Mouse (Mus musculus) layer of hippocampus, adult 9-10 months (tissue): ENCODE data around the gene Afap1.

ENCODE experiments used
- DNase-seq: peaks from one replicate; pipeline ENCODE4 v3.0.0; 2022; ENCODE audit warnings: low spot score

Gene Afap1

DNA sequence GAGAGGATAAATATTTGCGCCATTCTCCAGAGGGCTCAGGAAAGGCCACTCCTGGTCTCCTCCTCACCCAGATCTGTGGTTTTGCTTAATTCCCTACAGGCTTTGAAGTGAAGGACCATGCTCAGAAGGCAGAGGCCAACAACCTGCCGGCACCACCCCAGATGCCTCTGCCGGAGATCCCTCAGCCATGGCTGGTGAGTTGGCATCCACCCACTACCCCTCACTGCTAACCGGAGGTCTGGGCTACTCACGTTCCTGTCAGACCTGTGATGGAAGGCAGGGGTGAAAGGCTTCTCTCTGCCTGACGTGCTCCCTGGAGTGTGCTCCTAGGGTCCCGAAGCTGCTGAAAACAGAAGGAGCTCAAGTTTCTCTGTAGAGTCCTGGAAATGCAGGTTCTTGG lies 42.8 kb downstream of the Afap1 start:
- DNase-seq: no peak

DNA sequence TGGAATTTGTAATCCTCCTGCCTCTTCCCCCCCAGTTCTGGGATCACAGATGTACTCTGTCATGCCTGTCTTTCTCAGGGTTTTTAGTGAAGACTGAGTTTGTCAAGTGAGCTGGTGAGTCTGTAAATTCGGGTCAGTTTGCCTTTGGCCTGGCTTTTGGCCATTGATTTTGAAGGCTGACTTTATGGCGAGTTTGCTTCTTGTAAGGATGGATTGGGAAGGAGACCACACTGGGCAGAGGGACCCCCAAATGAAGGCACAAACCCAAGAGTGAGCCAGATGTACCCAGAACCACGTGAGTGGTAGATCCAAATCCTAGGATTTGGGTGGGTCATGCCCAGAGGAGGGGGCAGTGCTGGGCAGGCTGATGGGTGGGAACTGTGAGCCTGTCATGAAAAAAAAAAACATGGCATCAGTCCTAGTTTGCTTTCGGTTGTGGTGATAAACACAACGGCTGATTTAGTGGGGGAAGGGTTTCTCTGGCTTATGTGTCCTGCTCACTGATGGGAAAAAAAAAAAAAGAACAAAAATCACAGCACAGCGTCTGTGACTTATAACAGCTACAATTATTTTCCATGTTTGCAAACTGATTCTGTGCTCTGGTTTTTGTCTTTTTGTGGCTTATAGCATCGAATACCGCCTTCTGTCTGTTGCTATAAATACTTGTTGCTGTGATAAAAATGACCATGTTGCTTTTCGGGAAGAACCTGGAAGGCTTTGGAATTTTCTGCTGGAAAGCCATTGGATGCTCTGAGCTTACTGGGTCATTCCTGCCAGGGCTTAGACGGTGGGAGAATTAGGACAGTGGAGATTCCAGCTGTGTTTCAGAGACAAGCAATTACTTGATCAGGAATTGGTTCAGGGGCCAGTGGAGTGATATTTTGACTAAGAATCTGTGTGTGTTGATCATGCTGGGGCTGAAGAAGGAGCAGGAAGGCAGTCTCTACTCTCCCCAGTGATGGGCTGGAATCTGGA lies 45.4 kb downstream of the Afap1 start:
- DNase-seq: no peak

DNA sequence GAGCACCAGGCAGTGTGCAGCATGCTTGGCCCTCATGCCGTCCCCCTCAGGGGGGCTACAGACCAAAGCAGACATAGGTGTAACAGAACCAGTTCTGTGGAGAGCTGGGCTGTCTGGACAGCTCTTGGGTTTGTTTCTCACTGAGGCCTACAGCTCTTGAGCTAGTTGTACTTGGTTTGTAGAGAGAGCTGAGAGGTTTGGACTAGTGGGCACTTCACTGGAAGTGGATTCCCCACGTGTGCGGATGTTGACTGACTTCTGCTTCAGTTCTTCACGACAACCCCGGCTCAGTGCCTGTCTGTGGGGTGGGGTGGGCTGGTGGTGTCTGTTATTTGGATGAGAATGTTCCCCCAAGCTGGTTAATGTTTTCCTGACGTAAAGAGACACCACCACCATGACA lies 46.8 kb downstream of the Afap1 start:
- DNase-seq: no peak

DNA sequence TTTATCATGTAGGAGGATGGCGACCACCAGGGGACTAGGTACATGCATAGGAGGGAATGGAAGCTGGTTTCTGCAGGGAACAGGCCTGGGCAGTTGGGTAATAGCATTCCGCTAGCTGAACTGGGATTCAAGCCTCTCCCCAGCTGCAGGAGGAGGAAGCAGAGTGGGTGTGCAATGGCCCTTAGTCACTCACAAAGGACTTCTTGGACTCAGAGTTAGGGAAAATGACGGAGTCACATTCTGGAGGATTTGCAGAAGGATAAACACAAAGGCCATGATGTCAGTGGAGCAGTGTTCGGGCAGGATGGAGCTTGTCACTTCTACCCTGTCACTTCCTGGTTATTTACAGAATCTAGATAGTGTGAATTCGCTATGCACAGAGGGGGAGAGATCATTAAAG lies 50.4 kb downstream of the Afap1 start:
- DNase-seq: no peak

DNA sequence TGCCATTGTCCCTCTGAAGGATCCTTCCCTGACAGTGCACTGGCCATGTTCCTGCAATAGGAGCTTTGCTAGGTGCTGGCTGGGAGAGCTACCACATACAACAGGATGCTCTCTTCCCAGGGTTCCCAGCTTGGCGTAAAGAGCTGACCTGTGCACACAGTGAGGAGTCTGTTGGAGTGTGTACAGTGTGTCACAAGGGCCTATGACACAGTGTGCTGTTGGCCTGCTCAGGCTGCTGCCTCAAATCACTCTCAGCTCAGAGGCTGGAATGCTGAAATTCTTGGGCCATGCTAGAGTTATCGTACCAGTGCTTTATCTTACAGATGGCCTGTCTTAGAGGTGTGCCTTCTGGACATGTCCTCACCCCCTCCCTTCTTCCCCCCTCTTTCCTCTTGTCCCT lies 53.7 kb downstream of the Afap1 start:
- no peak for DNase-seq

DNA sequence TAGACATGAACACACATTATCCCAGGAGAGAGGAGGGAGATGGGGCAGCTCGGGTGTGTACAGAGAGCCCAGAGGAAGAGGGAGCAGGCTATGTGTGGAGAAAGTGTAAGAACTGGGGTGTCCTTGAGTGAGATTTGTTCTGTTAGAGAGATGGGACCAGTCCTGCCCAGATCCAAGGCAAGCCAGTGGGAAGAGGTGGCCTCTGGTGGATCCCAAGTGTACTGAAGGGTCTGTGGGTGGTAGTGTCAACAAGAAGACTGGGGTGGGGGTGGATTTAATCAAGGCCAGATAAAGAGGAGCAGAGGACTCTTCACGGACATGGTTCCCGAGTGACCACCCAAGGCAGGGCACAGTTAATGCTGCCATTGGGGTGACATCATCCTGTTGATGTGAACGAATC lies 54.3 kb downstream of the Afap1 start:
- DNase-seq: no peak

DNA sequence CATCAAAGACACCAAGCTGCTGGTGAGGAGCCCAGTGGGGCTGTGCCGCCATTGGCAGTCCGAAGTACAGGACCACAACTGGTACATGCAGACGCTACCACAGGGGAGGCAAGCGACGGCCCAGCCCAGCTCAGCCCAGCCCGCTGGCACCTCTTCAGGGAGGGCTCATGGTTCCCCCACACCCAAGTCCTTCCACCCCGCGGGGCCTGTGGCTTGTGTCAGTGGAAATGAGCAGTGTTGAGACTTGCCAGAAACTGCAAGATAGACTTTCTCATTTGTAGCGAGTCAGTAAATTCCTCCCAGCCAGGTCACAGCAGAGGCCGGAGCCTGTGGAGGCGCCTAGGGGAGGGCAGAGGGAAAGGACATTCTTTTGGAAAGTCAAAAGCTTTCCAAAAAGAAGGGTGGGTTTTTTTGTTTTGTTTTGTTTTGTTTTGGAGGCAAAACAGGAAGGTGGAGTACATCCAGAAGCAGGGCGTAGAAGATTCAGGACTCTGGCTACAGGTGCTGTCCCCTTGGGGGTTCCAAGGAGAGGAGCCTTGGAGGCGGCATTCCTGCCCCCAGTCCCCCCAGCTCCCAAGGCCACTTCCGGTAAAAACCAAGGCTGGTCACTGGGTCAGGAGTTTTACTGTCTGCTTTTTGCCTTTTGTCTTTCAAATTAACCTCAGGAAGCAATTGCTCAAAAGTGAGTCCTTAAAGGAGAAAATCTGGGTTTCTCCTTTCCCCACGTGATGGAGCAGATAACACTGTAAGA lies 55.3 kb downstream of the Afap1 start:
- no peak for DNase-seq

DNA sequence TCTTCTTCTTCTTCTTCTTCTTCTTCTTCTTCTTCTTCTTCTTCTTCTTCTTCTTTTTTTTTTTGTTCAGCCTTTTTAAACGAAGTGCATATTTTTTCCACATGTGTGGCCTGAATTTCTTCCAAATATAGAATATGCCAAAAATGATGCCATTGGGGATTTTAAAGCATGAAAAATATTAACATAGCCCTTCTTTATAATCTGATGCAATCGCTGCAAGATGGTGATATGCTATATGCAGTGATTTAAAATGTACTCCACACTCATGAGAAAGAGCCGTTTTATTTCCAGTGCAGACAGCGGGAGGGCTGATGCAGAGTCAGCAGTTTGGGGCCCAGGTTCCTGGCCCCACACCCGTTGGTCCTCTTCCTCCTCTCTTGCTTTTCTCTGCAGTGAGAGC lies 55.9 kb downstream of the Afap1 start:
- DNase-seq: no peak

DNA sequence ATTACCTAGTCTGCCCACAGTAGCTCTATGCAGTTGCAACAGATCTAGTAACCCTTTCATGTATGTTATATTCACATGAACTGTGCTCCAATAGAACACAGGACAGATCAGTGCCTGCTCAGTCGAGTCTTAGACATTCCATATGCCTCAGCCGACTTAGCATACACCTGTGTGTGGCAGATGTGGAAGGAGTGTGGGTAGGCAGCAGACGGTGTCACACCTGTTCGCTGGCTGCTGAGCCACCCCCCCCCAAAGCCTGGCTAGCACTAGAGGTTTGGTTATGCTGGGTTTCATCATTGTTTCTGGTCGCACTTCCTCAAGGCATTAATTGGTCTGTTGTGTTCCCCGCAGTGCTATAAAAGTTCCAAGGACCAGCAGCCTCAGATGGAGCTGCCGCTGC lies 57.4 kb downstream of the Afap1 start:
- DNase-seq: no peak

DNA sequence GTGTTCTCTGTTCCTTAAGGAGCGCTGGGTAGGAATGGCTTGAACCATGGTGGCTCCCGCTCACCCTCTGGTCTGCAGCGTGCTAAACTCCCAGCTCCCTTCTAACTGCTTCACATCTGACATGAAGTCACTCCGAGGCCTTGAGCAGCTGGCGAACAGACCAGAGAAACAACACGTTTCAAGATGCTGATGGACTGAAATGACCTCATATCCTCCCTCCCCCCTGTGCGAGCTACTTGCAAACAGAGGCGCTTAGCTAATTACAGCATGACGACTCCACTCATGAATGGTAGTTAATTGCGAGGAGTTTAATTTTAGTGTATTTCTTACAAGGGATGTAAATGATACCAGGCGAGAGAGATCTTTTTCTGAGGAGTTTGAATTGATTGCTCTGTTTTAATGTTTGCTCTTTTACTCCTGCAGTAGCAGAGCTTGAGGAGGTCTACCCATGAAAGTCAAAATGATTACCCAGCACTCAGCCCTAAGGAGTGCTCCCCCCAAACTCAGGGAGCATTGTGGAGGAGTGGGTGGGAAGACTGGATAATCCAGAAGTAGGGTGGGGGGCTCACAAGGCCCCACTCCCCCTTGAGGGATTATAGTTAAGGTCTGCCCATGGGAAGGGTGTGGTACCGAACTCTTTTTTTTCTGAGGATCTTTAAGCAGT lies 61.1 kb downstream of the Afap1 start:
- DNase-seq: no peak

DNA sequence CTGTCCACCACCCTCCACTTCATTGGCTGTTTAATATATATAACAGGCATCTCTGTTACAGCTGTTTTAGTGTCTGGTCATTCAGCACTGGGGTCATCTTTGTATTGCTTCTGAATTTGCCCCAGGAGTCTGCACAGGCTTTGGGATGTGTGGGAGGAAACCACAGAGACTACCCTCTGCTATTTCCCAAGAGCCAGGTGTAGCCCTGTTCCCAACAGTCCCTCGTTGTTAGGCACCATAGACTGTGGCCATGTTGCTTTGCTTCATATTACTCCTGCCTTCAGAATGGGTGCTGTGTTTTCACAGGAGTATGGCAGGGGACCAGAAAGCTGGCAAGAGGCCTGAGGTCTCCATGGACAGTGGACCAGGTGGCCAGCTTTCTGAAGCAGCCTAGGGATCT lies 63.1 kb downstream of the Afap1 start:
- no peak for DNase-seq

DNA sequence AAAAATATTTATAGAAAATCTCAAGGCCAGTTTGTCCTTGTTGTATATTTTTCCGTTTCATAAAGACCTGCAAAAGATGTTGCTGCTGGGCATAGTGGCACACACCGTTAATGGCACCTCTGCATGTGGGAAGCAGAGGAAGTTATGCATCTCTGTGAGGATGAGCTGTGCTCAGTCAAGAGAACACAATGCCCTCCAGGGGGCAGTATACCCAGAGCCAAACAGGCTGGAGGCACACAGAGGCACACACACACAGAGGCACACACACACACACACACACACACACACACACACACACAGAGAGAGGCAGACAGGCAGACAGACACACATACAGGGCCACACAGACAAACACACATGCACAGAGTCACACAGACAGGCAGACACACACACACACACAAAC lies 65.6 kb downstream of the Afap1 start:
- no peak for DNase-seq

DNA sequence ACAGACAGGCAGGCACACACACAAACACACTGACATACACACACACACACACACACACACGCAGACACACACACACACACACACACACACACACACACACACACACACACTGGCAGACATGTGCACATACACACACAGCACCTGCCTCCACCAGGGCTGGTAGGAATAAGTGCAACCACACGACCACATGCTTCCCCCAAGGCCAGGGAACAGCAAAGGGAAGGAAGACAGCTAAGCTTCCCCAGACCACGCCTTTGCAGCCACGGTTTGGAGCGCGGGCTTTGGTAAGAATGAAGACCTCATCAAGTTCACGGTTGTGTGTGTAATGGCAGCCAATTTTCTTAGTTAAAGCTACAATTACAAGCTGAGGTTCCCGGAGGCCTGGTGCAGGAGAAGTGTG lies 67.0 kb downstream of the Afap1 start:
- DNase-seq: no peak

DNA sequence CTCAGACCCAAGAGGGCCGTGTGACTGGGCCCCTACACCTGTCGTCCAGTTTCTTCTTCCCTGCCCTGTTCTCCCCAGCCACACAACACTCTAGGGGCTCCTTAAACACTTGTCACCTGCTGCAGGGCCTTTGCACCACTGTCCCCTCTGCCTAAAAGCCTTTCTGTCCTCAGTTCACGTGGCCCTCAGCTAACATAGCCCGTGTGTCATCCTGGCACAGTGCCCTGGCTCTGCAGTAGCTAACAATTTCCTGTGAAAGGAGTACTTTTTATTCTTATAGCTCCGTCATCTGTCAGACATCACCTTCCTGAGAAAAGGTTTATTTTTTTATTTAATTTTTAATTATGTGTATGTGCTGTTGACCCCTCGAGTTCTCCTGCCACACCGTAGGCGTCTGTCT lies 68.2 kb downstream of the Afap1 start:
- no peak for DNase-seq

DNA sequence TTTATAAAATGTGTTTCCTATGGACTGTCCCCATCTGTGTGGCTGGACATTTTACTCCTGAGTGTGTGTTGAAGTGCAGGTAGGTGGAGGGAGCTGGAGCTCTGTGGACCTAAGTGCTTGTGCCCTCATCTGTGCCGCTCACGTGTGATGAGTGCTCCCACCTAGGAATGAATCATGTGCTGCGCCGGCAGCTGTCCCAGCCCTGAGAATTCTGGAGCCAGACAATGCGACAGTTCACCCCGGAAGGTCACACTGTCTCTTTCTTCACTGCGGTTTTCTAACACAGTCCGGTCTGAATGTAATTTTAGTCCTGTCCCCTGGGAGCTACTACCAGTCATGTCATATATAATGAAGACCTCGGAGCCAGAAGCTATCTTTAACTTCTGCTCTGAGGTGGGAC lies 70.5 kb downstream of the Afap1 start:
- no peak for DNase-seq

DNA sequence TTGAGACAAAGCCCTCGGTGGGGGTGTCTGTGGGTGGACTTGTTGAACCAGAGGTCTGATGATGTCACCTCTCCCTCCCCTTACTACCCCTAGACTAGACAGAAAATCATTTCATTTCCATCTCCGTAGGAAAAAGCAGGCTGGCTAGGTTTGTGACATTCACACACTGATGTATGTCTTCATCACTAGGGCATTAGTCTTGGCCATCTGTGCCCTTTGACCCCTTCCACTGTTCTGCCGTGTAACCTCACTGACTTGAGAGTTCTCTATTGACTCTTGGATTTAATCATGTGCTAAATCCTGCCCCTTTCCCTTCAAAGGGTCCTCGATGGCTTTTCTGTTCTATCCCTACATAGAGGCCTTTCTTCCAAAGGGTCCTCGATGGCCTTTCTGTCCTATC lies 71.9 kb downstream of the Afap1 start:
- DNase-seq: no peak

DNA sequence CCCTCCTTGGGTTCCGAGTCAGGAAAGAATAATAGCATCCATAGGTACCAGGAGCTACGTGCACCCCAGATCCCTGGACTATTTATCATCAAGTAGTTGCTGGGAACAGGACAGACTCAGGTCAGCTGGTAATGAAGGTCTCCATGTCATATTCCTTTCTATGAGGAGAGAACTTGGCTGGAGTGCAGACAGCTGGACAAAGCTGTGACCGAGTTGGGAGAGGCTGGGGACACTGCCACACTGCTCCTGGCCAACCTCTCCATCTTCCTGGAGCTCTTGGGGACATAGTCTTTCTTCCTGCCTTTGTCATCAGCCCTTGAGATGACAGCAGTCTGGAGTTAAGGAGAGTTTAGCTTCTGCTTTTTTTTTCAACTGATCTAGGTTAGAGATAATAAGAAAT lies 76.7 kb downstream of the Afap1 start:
- DNase-seq: no peak

DNA sequence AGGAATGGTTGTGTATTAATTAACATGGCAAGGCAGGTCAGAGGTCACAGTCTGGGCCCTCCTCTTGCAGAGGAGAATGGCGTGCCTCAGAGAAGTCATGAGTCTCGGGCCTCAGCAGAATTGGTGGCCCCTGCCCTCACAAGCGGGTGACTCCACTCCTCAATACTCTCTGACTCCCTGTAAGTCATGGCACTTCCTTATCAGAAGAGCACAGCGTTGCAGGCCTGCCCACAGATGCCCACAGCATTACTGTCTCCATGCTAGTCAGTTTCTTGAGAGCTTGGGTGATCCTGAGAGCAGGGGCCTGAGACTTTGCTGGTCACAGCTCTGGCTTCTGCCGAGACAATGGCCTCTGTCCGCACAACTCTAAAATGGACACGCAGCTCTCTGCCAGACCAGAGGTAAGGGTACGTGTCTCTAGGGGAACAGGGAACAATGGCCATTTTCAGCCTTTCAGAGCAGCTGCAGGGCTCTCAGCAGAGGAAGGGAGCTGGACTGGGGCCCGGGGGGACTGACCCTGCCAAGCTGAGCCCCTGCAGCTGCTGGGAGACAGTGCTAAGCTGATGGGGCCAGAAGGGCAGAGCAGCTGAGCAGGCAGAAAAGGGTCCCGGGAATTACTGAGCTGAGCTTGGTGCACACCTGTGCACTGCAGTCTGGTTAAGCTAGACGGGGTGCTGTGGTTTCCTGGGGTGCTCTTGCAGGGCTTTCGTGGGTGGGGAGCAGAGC lies 77.4 kb downstream of the Afap1 start:
- no peak for DNase-seq

DNA sequence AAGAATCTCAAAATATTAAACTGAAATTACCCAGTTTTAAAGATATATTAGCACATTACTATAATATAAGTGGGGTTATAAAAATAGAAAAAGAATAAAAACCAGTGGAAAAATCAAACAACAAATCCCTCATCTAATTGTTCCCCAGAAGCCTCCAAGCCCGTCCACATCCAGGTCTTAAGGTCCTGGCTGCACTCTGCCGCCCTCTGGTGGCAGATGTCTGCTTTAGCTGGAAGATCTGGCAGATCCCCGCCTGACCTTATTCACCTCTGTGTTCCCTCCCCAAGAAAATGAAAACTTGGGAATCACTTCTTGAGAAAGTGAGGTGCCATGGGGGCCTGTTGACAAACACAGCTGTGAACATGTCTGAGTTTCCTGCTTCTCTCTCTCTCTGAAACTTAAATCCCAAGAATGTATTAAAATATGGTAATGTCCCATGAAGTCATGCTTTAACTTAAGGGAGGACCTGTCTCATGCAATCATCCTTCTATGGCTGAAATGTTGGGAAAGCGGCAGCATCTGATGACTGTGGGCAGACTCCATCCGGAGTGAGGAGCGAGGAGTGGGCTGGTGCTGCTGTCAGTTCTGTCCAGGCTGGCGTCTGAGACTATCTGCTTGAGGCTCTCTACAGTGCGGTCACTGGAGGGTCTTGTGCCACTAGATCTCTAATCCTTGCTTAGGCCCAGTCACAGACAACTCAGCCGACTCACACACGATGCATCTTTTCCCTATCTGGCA lies 78.9 kb downstream of the Afap1 start:
- DNase-seq: no peak

DNA sequence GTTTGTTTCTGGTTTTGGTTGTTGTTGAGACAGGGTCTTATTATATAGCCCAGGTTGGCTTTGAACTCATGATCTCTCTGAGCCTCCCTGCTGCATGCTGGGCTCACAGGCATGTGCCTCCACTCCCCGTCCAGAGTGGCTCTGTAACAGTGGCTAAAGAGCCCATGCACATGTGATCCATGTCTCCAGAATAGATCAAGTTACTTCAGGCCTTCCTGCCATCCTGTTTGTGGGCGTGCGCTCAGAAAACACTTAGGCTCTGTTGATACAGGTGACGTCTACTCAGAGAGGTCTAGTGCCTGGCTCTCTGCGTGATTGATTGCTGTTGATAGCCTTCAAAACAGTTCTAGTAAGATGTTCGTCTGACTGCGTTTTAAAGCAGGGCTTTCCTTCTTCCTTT lies 79.6 kb downstream of the Afap1 start:
- no peak for DNase-seq

DNA sequence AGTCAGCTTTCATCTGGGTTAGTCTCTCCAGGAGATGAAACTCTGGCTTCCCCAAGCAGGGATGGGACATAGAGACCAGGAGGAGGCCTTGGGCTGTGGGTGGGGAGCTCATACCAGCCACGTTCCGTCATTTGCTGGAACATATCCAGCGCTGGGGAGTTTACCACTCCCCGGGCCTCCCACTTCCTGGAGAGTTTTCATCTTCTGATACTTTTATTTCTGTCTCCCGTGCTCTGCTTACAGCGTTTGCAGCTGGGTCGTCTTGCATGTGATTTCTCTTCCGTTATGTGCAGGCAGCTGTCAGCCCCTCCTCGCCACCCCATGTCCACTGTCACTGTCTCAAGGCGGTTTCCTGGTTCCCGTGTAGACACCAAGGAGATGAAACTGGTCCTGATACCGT lies 80.7 kb downstream of the Afap1 start:
- DNase-seq: no peak

DNA sequence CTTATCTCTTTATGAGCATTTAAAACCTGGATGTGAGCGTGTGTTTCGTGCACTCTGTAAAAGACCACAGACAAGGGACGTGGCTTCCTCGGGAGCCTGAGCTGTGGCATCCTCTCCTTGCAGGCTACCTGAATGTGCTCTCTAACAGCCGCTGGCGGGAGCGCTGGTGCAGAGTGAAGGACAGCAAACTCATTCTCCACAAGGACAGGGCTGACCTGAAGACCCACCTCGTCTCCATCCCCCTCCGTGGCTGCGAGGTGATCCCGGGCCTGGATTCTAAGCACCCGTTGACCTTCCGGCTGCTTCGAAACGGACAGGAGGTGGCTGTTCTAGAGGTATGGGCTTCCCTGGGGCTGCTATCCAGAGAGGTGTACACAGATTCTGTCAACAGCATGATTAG lies 81.1 kb downstream of the Afap1 start:
- no peak for DNase-seq
